15 mouse cellular contexts compared by ENCODE assay signal in the genomic region with DNA sequence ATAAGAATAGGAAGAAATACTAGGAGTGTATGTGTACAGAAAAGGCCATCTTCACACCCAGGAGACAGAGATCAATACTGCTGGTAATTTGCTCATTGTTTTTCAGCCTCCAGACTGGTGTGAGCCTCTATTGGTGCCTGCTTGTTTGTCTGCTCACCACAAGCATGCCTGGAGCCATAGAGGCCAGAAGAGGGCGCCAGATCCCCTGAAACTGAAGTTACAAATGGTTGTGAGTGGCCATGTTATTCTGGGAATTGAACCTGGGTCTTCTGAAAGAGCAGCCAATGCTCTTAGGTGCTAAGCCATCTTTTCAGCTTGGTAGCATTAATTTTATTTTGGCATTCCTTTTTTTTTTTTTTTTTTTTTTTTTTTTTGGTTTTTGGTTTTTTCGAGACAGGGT. TPM values are rescaled to one million over a fixed set of nuclear protein-coding genes. Genes with fewer than 3 reads are reported as not detected.
DNase-seq lines count a peak whose midpoint lies in the region; ATAC-seq and TF ChIP-seq lines count a peak whose summit lies in the region.
"Had no signal": no experiment of that assay in that cellular context is flagged by ENCODE, and none has a peak within 500 bp of the region (broad histone marks: within the 10 kb centered on the region; RNA-seq: fewer than 3 reads in every experiment).

No protein-coding gene starts in this region.

- H3K27me3 ChIP-seq in heart, adult 2 months (ENCODE audit: control insufficient read depth, insufficient read depth, low read length), result no peaks in the 10 kb centered on the region
- no peaks in the 10 kb centered on the region for H3K27me3 ChIP-seq in thymus, adult 2 months (ENCODE audit: control insufficient read depth, insufficient read depth, low read length)
- no peaks in the 10 kb centered on the region for H3K27me3 ChIP-seq in midbrain, embryonic 15.5 days (replicated peaks)
- H3K27me3 ChIP-seq: neural tube, embryonic 15.5 days had no signal

- peak; percentile 27; the same call in 1 of the 2 replicates for TF ChIP-seq CTCF in heart, adult 2 months (IDR thresholded peaks at IDR 0.05)
- TF ChIP-seq CTCF in thymus, adult 2 months (IDR thresholded peaks at IDR 0.05; ENCODE audit: borderline replicate concordance, control insufficient read depth, extremely low read depth, insufficient read depth, low read length, poor library complexity), result no peak

- no peak overlapping the region for H3K4me3 ChIP-seq in heart, adult 2 months
- no peak overlapping the region for H3K4me3 ChIP-seq in thymus, adult 2 months (ENCODE audit: control insufficient read depth, insufficient read depth, low read length)
- H3K4me3 ChIP-seq in midbrain, embryonic 15.5 days, result no peak overlapping the region
- H3K4me3 ChIP-seq: left cerebral cortex, adult 2 months; neural tube, embryonic 15.5 days had no signal

- no peaks in the 10 kb centered on the region for H3K79me2 ChIP-seq in heart, adult 2 months (replicated peaks; ENCODE audit: control insufficient read depth, insufficient read depth, low read length)

- H3K27ac ChIP-seq in heart, adult 2 months, result no peak overlapping the region
- H3K27ac ChIP-seq in thymus, adult 2 months (ENCODE audit: control insufficient read depth, insufficient read depth, low read length), result no peak overlapping the region
- H3K27ac ChIP-seq in midbrain, embryonic 15.5 days, result no peak overlapping the region
- H3K27ac ChIP-seq: left cerebral cortex, adult 2 months; neural tube, embryonic 15.5 days had no signal

- ATAC-seq in midbrain, embryonic 15.5 days (replicated peaks), result no peak
- ATAC-seq: forebrain, embryonic 16.5 days had no signal

- no peak overlapping the region for H3K9ac ChIP-seq in heart, adult 2 months (ENCODE audit: low read depth, low read length)
- no peak overlapping the region for H3K9ac ChIP-seq in midbrain, embryonic 15.5 days
- H3K9ac ChIP-seq: neural tube, embryonic 15.5 days had no signal

- no peak for TF ChIP-seq EP300 in heart, adult 2 months (IDR thresholded peaks at IDR 0.05; ENCODE audit: insufficient read depth, low read depth, low read length)

- TF ChIP-seq POLR2A in heart, adult 2 months (IDR thresholded peaks at IDR 0.05; ENCODE audit: insufficient read depth, low read depth, low read length), result no peak
- TF ChIP-seq POLR2A in thymus, adult 2 months (IDR thresholded peaks at IDR 0.05; ENCODE audit: control insufficient read depth, extremely low read depth, insufficient read depth, low read length, poor library complexity), result no peak

- no peak overlapping the region for H3K4me2 ChIP-seq in midbrain, embryonic 15.5 days
- H3K4me2 ChIP-seq: neural tube, embryonic 15.5 days had no signal

- 57% methylated on average over 2 of the region's 2 CpGs for WGBS in heart, adult 2 months
- 71% methylated on average over 2 of the region's 2 CpGs for WGBS in thymus, adult 2 months
- 58% methylated on average over 2 of the region's 2 CpGs for WGBS in midbrain, embryonic 15.5 days

- no peaks in the 10 kb centered on the region for H3K4me1 ChIP-seq in heart, adult 2 months (ENCODE audit: control insufficient read depth, insufficient read depth, low read length)
- no peaks in the 10 kb centered on the region for H3K4me1 ChIP-seq in thymus, adult 2 months (replicated peaks; ENCODE audit: control insufficient read depth, insufficient read depth, low read length)
- H3K4me1 ChIP-seq in midbrain, embryonic 15.5 days, result no peaks in the 10 kb centered on the region
- H3K4me1 ChIP-seq: neural tube, embryonic 15.5 days had no signal

- H3K36me3 ChIP-seq in heart, adult 2 months (ENCODE audit: control insufficient read depth, insufficient read depth, low read length), result no peaks in the 10 kb centered on the region
- no peaks in the 10 kb centered on the region for H3K36me3 ChIP-seq in thymus, adult 2 months (ENCODE audit: control insufficient read depth, insufficient read depth, low read length)
- no peaks in the 10 kb centered on the region for H3K36me3 ChIP-seq in midbrain, embryonic 15.5 days (replicated peaks)
- H3K36me3 ChIP-seq: neural tube, embryonic 15.5 days had no signal

- no peaks in the 10 kb centered on the region for H3K9me3 ChIP-seq in midbrain, embryonic 15.5 days
- H3K9me3 ChIP-seq: neural tube, embryonic 15.5 days had no signal

- intact Hi-C loops in heart, adult 2 months (cut with DNase I), result no loop called here

- no peak for DNase-seq in heart, adult 2 months
- no peak for DNase-seq in heart, adult 8-10 months (ENCODE audit: low spot score)
- DNase-seq in thymus, adult 2 months, result peak; percentile 23
- no peak for DNase-seq in thymus, adult 18-20 months
- DNase-seq in naive thymus-derived CD4-positive, alpha-beta T cell, adult 2 months (ENCODE audit: low read depth), result peak; percentile 21
- no peak for DNase-seq in cerebellum, postnatal 4 days (ENCODE audit: low spot score in 2 of 2)
- no peak for DNase-seq in frontal cortex, postnatal 14 days (ENCODE audit: low spot score in 2 of 2)
- DNase-seq: adrenal gland, postnatal 36 days; cerebellum, adult 11 months; heart, postnatal 10 days; lung, postnatal 4 days had no signal

RNA-seq across cellular contexts. Expression of gene Zcchc12, which starts 25.7 kb away (rescaled TPM):
- total RNA-seq in heart, adult 2 months (2021), result under 1 TPM in 1 of 2 experiments, not detected in 1; 0.13 TPM
- 0.15 and 0.16 TPM in 2 replicates for polyA plus RNA-seq in heart, adult 2 months (2012; rRNA removed)
- under 1 TPM in 2 of 4 experiments, not detected in 2; 0.11 to 0.19 TPM for total RNA-seq in heart, adult 8-10 months (2022)
- polyA plus RNA-seq in thymus, adult 2 months (2012; rRNA removed), result 3.0 and 3.7 TPM in 2 replicates
- 418 and 438 TPM in 2 replicates for polyA plus RNA-seq in midbrain, embryonic 15.5 days (2015; fragmentation: Nextera tagmentation; extraction: Ambion mirVana)

Comparison
In these comparisons a context has a peak if more than half of its experiments do, and no peak if none do; other contexts are left out.
1. DNase-seq: peak in thymus, adult 2 months (single experiment) and naive thymus-derived CD4-positive, alpha-beta T cell, adult 2 months (single experiment); none in heart, adult 2 months (0 of 2), heart, adult 8-10 months (single experiment), thymus, adult 18-20 months (0 of 2), cerebellum, postnatal 4 days (0 of 2) and frontal cortex, postnatal 14 days (0 of 2).
2. RNA of gene Zcchc12, which starts 25.7 kb away (polyA plus RNA-seq): 418 to 438 TPM in midbrain, embryonic 15.5 days; 3.0 to 3.7 TPM in thymus, adult 2 months and 0.15 to 0.16 TPM in heart, adult 2 months; every median in the first group is over 10 times any median in the second.